Mouse (Mus musculus) heart, adult 8-10 months (tissue): ENCODE measurements around the gene Tdrd3. TPM values are rescaled to one million over a fixed set of nuclear protein-coding genes. Genes with fewer than 3 reads are reported as not detected.

Experiments
- DNase-seq: peaks from one replicate; pipeline ENCODE4 v3.0.0; 2022; ENCODE audit warnings: low spot score
- total RNA-seq, 4 experiments: library from RNA; stranded (reverse); gene quantifications; 2 replicates each; pipeline ENCODE4 v1.2.4; 2022

The Tdrd3 gene
- total RNA-seq = 10 to 100 TPM; 23.5 to 29.5 (median 25.9) TPM

GRCm38 (mm10) chr14:87415808-87416721, at the start of gene Tdrd3:
Gene Tdrd3 (plus strand): TSS chr14:87416639.
- DNase-seq = peak; percentile 97

GRCm38 (mm10) chr14:87367169-87367568, 49.3 kb upstream of the Tdrd3 start:
- DNase-seq = no peak

- no peak for DNase-seq
Observed at GRCm38 (mm10) chr14:87383041-87383440, 33.4 kb upstream of the Tdrd3 start.

GRCm38 (mm10) chr14:87384288-87385268, 31.9 kb upstream of the Tdrd3 start:
- peak; percentile 3 for DNase-seq

- DNase-seq = no peak
Observed at GRCm38 (mm10) chr14:87393096-87393495, 23.3 kb upstream of the Tdrd3 start.

DNA sequence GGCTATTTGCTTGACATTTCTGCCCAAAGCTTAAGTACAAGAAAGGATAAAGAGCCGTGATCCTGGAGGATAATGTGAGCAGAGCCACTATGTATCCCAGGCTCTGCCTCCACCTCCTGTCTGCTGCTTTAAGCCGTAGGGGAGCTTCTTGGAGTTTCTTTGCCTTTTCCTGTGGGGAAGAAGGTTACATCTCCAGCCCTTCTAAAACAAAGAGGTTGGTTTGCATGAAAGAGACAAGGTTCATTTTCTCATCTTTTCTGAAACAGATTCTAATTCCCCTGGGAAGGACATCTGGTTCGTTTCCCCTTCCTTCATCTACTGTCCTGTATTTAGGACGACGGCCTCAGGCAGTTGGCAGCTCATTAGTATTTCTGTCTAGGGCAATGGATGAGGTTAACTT, 19.8 kb upstream of the Tdrd3 start:
- DNase-seq = no peak

- DNase-seq = no peak
Observed at GRCm38 (mm10) chr14:87415486-87415807, 992 bp upstream of the Tdrd3 start.

GRCm38 (mm10) chr14:87416755-87417690, 584 bp downstream of the Tdrd3 start:
- DNase-seq = peak; percentile 33

DNA sequence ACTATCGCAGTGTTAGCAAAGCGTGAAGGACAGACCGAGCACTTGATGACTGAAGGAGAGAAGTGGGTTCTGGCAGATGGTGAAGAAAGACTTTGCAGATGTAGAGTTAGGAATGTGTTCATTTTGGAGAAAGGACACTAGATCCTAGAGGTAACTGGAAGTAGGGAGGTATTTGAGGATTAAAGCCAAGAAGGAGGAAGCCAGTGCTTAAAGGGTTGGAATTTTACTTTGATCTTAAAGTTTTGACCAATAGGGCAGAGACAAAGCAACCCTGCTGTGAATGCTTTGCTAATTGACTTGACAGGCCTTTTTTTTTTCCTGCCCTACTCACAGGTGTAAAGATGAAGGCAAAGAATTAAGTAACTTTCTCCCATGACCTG, 1.2 kb downstream of the Tdrd3 start:
- no peak for DNase-seq

GRCm38 (mm10) chr14:87419740-87420139, 3.3 kb downstream of the Tdrd3 start:
- no peak for DNase-seq

DNA sequence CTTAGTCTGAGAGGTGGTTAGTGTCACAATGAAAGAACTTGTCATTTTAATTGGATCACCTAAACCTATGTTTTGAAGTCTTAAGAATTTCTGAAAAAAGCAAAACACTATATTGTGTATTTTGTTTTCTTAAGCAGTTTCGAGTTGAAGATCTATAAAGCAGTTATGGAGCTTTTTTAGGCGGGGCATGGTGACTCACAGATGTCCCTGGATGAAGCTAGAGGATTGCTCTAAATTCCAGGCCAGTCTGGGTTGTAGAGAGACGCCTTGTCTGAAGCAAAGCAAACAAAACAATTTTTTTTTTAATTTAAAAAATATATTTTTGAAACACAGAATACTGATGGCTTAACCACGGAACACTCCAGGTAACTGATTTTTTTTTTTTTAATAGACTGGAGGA, 4.1 kb downstream of the Tdrd3 start:
- no peak for DNase-seq

GRCm38 (mm10) chr14:87422432-87422831, 6.0 kb downstream of the Tdrd3 start:
- no peak for DNase-seq

DNA sequence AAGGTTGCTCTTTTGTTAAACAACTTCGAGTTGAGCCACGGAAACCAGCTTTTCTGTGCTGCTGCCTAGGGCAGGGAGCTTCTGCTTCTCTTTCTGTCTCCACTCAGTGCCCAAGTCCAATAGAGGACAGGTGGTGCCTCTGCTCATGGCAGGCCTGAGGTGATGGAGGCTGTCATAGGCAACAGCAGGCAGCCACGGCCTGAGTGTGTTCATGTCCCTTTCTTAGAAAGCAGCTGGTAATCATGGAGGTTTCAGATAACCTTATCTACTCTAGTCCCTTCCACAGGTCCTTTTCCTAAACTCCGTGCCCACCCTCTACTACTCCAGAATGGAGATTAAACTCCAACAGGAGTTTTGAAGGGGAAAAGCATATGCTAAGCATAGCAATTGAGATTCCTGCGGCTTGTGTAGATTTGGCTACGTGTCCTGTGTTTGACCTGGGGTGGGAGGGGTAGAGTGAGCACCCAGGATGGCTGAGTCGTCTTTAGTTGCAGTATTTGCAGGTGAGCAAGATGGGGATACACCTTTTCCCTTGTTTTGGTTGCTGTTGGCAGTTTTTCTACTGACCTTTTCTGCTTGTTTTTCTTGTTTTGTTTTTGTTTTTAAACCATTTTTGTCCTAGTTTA, 10.0 kb downstream of the Tdrd3 start:
- no peak for DNase-seq

DNA sequence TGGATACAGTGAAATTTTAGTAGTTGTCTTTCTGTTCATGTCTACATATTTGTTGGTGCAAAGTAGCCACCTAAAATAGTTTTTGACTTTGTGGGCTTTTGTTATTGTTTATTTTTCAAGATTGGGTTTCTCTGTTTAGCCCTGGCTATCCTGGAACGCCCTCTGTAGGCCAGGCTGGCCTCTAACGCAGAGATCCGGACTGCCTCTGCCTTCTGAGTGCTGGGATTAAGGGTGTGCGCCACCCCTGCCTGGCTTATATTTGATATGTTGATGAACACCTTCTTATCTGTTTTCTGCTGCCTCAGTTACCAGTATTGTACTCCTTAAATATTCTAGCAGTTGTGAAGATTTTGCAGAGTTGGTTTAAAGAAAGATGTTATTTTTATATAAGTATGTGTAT, 10.6 kb downstream of the Tdrd3 start:
- no peak for DNase-seq

DNA sequence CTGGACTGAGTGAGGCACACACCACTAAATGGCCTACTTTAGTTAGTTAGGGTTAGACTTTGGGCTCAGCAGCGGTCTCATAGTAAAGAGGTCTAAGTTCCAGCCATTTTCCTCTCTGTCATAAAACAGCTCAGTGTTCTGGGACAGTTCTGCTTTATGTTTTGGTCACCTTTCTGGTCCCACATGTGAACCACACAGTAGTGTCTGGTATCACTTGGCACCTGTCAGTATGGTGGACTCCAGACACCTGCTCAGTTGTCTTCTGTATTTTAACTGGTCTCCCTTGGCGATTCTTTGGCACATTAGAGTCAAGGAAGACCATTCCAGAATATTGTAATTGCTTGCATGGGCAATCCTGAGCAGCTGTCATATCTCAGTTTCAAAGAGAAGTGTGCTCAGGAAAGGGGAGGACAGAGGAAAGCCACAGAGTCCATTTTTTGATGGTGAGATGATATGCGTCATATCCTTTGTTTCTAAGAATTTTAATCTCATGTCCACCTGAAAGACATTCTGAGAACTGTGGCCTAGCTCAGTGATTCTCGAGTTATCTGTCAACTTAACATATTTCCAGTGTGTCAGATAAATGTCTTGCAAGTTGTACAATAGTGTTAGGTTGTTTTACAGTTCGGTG, 11.3 kb downstream of the Tdrd3 start:
- DNase-seq = no peak

- DNase-seq = no peak
Observed at GRCm38 (mm10) chr14:87433390-87433915, 17.0 kb downstream of the Tdrd3 start.

GRCm38 (mm10) chr14:87435382-87435781, 18.9 kb downstream of the Tdrd3 start:
- no peak for DNase-seq

DNA sequence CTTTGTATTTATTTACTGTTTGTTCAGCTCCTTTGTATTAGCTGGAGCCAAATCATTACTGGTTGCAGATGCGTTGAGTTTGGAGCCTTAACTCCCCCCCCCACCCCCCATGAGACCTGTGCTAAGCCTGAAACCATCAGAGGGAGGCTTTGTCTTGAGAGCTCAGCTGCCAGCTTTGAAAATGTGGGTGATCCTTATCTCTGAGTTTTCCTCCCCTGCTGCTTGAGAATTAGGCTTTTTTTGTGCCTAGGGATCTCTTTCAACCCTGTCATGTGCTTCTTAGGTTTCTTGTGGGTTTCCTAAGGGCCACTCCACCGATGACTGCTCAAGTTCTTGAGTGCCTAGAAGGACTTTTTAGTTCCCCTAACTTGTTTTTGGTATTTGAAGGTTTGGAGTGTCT, 23.3 kb downstream of the Tdrd3 start:
- no peak for DNase-seq

- no peak for DNase-seq
Observed at GRCm38 (mm10) chr14:87446331-87446913, 30.0 kb downstream of the Tdrd3 start.
